Mouse (Mus musculus) limb, embryonic 14.5 days (tissue): Measurements from ENCODE around the gene Erf. TPM values are rescaled to one million over a fixed set of nuclear protein-coding genes. Genes with fewer than 3 reads are reported as not detected.

ENCODE experiments used
- ATAC-seq: fragments of 200-750 bp; cut with Nextera tagmentation; 2 replicates; pipeline ENCODE4 v1.8.0; 2017; ENCODE audit warnings: low read depth, moderate number of reproducible peaks, moderate TSS enrichment; ENCODE audit not compliant: low FRiP score
- DNase-seq: peaks from one replicate; pipeline ENCODE4 v3.0.0-alpha.2; 2015; ENCODE audit warnings: low spot score
- H3K27ac ChIP-seq: fragments of 300-500 bp; sonication (generic); replicated peaks from 2 replicates; pipeline ENCODE4 v1.5.1; 2014; ENCODE audit warnings: low read depth, mild to moderate bottlenecking, low read length, moderate library complexity, mixed read lengths
- H3K27me3 ChIP-seq: fragments of 300-500 bp; sonication (generic); 2 replicates; pipeline ENCODE4 v1.6.1; 2014; ENCODE audit warnings: low read length, mixed read lengths; ENCODE audit not compliant: control insufficient read depth, insufficient read depth
- H3K36me3 ChIP-seq: fragments of 300-500 bp; sonication (generic); 2 replicates; pipeline ENCODE4 v1.6.1; 2014; ENCODE audit warnings: mild to moderate bottlenecking, low read length, moderate library complexity, mixed read lengths; ENCODE audit not compliant: control insufficient read depth, insufficient read depth
- H3K4me1 ChIP-seq: fragments of 300-500 bp; sonication (generic); 2 replicates; pipeline ENCODE4 v1.6.1; 2014; ENCODE audit warnings: antibody characterized with exemption, low read length, mixed read lengths; ENCODE audit not compliant: control insufficient read depth, insufficient read depth
- H3K4me2 ChIP-seq: fragments of 300-500 bp; sonication (generic); replicated peaks from 2 replicates; pipeline ENCODE4 v1.6.1; 2014; ENCODE audit warnings: low read depth, mild to moderate bottlenecking, low read length, moderate library complexity; ENCODE audit not compliant: severe bottlenecking
- H3K4me3 ChIP-seq: fragments of 300-500 bp; sonication (generic); replicated peaks from 2 replicates; pipeline ENCODE4 v1.5.1; 2014; ENCODE audit warnings: low read length
- H3K9ac ChIP-seq: fragments of 300-500 bp; sonication (generic); 2 replicates; pipeline ENCODE4 v1.6.1; 2014; ENCODE audit warnings: mild to moderate bottlenecking, low read depth, low read length, moderate library complexity; ENCODE audit not compliant: severe bottlenecking
- H3K9me3 ChIP-seq: fragments of 300-500 bp; sonication (generic); 2 replicates; pipeline ENCODE4 v1.6.1; 2016; ENCODE audit warnings: low read length; ENCODE audit not compliant: control insufficient read depth
- POLR2A ChIP-seq: fragments of 200-500 bp; IDR thresholded peaks from 2 replicates; pipeline ENCODE4 v1.8.0; 2012; ENCODE audit warnings: inconsistent platforms, mild to moderate bottlenecking, moderate library complexity, borderline replicate concordance; ENCODE audit not compliant: insufficient read depth, insufficient read length; ENCODE audit errors: extremely low read depth
- WGBS: fragments of 180-500 bp; shearing (Covaris S2); extraction: QIAGEN DNeasy Blood & Tissue Kit; methylation state at CpG from one replicate; pipeline ENCODE4 v1.1.7; 2014; 5-methylcytosine and 5-hydroxymethylcytosine counted together
- polyA plus RNA-seq, 2 experiments: library from polyadenylated mRNA; depleted of rRNA in 1 of 2; stranded (reverse) in 1 of 2; unstranded in 1 of 2; fragments of >200 nt; fragmentation: Nextera tagmentation in 1 of 2; extraction: Ambion mirVana in 1 of 2; gene quantifications; 2 replicates each; pipeline versions ENCODE4 v1.2.1 to v1.2.3; 2012 to 2014

The Erf gene
- polyA plus RNA-seq, 2 experiments, result 33.2 to 99.2 TPM

- WGBS, result 12% methylated on average over 4 of the region's 4 CpGs
- H3K4me3 ChIP-seq, result peak overlapping the region; percentile 62
- TF ChIP-seq POLR2A, result no peak
These were observed 27.4 kb upstream of the Erf start for GRCm38 (mm10) chr7:25277998-25278340.

DNA sequence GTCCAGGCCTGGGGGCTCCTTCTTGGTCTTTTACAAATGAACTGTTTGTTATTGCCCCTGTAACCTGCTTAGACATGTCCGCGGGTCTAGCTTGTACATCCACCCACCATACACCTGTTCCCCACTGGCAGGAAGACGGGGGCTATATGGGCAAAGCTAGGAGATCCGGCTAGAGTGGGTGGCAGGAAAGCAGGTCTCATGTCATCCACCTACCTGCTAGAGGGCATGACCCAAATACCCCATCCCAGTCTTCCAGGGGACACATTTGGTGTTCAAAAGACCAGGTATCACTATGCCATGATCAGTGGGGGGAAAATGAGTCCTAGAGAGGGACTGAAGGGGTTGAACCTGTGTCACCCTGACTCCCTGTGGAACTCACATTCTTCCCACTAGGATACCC lies 26.8 kb upstream of the Erf start:
- ATAC-seq (no peak), DNase-seq (no peak)
- peaks cover 44% of the 10 kb centered on the region for H3K4me1 ChIP-seq
- no peaks in the 10 kb centered on the region for H3K27me3 ChIP-seq
- H3K9me3 ChIP-seq, result no peaks in the 10 kb centered on the region
- no peak for TF ChIP-seq POLR2A
- H3K27ac ChIP-seq, result peak overlapping the region; percentile 99
- peak overlapping the region; percentile 97 for H3K4me2 ChIP-seq
- peak overlapping the region; percentile 62 for H3K4me3 ChIP-seq
- WGBS, result 75% methylated on average over 4 of the region's 4 CpGs
- peaks cover 29% of the 10 kb centered on the region for H3K36me3 ChIP-seq
- H3K9ac ChIP-seq, result peak overlapping the region; percentile 71; the same call in 1 of the 2 replicates

More at GRCm38 (mm10) chr7:25277998-25278340, 27.4 kb upstream of the Erf start:
- peak overlapping the region; percentile 99 for H3K27ac ChIP-seq
- H3K4me2 ChIP-seq, result peak overlapping the region; percentile 97
- peaks cover 44% of the 10 kb centered on the region for H3K4me1 ChIP-seq
- peaks cover 24% of the 10 kb centered on the region for H3K36me3 ChIP-seq
- H3K9ac ChIP-seq, result peak overlapping the region; percentile 71; the same call in 1 of the 2 replicates
- no peaks in the 10 kb centered on the region for H3K9me3 ChIP-seq
- no peaks in the 10 kb centered on the region for H3K27me3 ChIP-seq
- DNase-seq, result no peak
- no peak for ATAC-seq

GRCm38 (mm10) chr7:25275555-25276298 lies 25.2 kb upstream of the Erf start:
- Histone ChIP-seq H3K4me2 (peak overlapping the region; percentile 17; the same call in 1 of the 2 replicates), H3K4me3 (0 out of 2 replicates have a peak overlapping the region, but pooled peaks have one; percentile 2), H3K4me1 (peaks cover 34% of the 10 kb centered on the region), H3K9me3 (no peaks in the 10 kb centered on the region), H3K27me3 (no peaks in the 10 kb centered on the region), H3K9ac (0 out of 2 replicates have a peak overlapping the region, but pooled peaks have one; percentile 12), H3K27ac (no peak overlapping the region), H3K36me3 (peaks cover 42% of the 10 kb centered on the region)
- DNase-seq (no peak), ATAC-seq (no peak)
- WGBS, result 44% methylated on average over 9 of the region's 9 CpGs
- no peak for TF ChIP-seq POLR2A

DNA sequence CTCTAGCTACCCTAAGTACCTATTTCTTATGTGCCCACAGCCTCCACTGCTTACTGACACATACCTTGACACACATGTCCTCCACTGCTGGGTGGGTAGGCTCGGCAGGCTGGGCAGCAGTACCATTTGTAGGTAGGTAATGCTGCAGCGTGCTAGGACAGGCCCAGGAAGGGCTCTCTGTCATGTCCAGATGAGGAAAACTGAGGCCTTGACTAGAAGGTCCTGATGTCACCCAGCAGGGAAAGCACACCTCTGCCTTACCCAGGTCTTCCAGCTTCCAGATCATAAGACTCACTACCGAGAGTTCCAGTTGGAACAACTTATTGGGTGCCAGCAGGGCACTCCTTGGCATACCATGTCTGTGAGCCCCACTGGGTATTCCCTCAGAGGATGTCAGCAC lies 24.4 kb upstream of the Erf start:
- ATAC-seq (no peak), DNase-seq (no peak)
- no peak for TF ChIP-seq POLR2A
- no peak overlapping the region for H3K27ac ChIP-seq
- peaks cover 42% of the 10 kb centered on the region for H3K36me3 ChIP-seq
- H3K27me3 ChIP-seq, result no peaks in the 10 kb centered on the region
- peaks cover 32% of the 10 kb centered on the region for H3K4me1 ChIP-seq
- 73% methylated on average over 3 of the region's 3 CpGs for WGBS
- H3K9me3 ChIP-seq, result no peaks in the 10 kb centered on the region
- no peak overlapping the region for H3K9ac ChIP-seq
- H3K4me2 ChIP-seq, result no peak overlapping the region
- no peak overlapping the region for H3K4me3 ChIP-seq

DNA sequence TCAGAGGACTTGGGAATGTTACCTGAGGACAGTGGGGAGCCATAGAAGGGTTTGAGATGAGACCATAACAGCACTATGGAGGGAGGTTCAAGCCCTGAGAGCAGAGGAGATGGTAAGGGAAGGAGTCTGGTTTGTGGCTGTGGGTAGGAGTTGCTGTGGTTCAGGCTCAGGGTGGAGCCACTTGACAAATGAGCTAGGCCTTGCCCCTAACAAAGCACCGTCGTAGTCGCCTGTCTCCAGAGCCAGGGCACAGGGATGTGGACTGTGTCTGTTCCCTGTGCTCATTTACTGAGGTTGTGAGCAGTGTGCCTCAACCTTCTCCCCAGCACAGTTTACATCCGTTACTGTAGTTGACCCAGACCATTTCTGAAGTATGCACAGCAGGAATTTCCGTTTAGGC lies 24.0 kb upstream of the Erf start:
- Histone ChIP-seq H3K4me1 (peaks cover 34% of the 10 kb centered on the region), H3K36me3 (peaks cover 42% of the 10 kb centered on the region), H3K27ac (no peak overlapping the region), H3K9me3 (no peaks in the 10 kb centered on the region), H3K27me3 (no peaks in the 10 kb centered on the region), H3K4me3 (no peak overlapping the region), H3K4me2 (no peak overlapping the region), H3K9ac (0 out of 2 replicates have a peak overlapping the region, but pooled peaks have one; percentile 25)
- TF ChIP-seq POLR2A, result no peak
- ATAC-seq, result no peak
- 45% methylated on average over 5 of the region's 5 CpGs for WGBS
- no peak for DNase-seq
